Mouse (Mus musculus) limb, embryonic 12.5 days (tissue): ENCODE measurements around the gene Adam17. TPM values are rescaled to one million over a fixed set of nuclear protein-coding genes. Genes with fewer than 3 reads are reported as not detected.

Experiments used
- ATAC-seq: fragments of 200-750 bp; cut with Nextera tagmentation; 2 replicates; pipeline ENCODE4 v1.8.0; 2017; ENCODE audit warnings: low read depth, moderate TSS enrichment; ENCODE audit not compliant: insufficient number of reproducible peaks, insufficient read depth, low FRiP score, low TSS enrichment
- H3K27ac ChIP-seq: fragments of 300-500 bp; sonication (generic); 2 replicates; pipeline ENCODE4 v1.5.1; 2016; ENCODE audit warnings: mild to moderate bottlenecking, moderate library complexity
- H3K27me3 ChIP-seq: fragments of 300-500 bp; sonication (generic); 2 replicates; pipeline ENCODE4 v1.6.1; 2016; ENCODE audit warnings: mild to moderate bottlenecking, moderate library complexity
- H3K36me3 ChIP-seq: fragments of 300-500 bp; sonication (generic); 2 replicates; pipeline ENCODE4 v1.6.1; 2016; ENCODE audit warnings: mild to moderate bottlenecking, moderate library complexity
- H3K4me1 ChIP-seq: fragments of 300-500 bp; sonication (generic); replicated peaks from 2 replicates; pipeline ENCODE4 v1.6.1; 2016
- H3K4me2 ChIP-seq: fragments of 300-500 bp; sonication (generic); 2 replicates; pipeline ENCODE4 v1.6.1; 2016; ENCODE audit warnings: mild to moderate bottlenecking, moderate library complexity
- H3K4me3 ChIP-seq: fragments of 300-500 bp; sonication (generic); replicated peaks from 2 replicates; pipeline ENCODE4 v1.5.1; 2016; ENCODE audit warnings: mild to moderate bottlenecking
- H3K9ac ChIP-seq: fragments of 300-500 bp; sonication (generic); replicated peaks from 2 replicates; pipeline ENCODE4 v1.6.1; 2016; ENCODE audit warnings: mild to moderate bottlenecking, moderate library complexity
- H3K9me3 ChIP-seq: fragments of 300-500 bp; sonication (generic); 2 replicates; pipeline ENCODE4 v1.6.1; 2016; ENCODE audit warnings: mild to moderate bottlenecking, moderate library complexity
- WGBS: fragments of 180-500 bp; shearing (Covaris S2); methylation state at CpG from one replicate; pipeline ENCODE4 v1.1.7; 2016; 5-methylcytosine and 5-hydroxymethylcytosine counted together
- polyA plus RNA-seq: library from polyadenylated mRNA; unstranded; fragments of >200 nt; fragmentation: Nextera tagmentation; extraction: Ambion mirVana; gene quantifications from 2 replicates; pipeline ENCODE4 v1.2.1, GENCODE M21; 2016

The Adam17 gene
- polyA plus RNA-seq = 47.6 and 49.7 TPM in 2 replicates

DNA sequence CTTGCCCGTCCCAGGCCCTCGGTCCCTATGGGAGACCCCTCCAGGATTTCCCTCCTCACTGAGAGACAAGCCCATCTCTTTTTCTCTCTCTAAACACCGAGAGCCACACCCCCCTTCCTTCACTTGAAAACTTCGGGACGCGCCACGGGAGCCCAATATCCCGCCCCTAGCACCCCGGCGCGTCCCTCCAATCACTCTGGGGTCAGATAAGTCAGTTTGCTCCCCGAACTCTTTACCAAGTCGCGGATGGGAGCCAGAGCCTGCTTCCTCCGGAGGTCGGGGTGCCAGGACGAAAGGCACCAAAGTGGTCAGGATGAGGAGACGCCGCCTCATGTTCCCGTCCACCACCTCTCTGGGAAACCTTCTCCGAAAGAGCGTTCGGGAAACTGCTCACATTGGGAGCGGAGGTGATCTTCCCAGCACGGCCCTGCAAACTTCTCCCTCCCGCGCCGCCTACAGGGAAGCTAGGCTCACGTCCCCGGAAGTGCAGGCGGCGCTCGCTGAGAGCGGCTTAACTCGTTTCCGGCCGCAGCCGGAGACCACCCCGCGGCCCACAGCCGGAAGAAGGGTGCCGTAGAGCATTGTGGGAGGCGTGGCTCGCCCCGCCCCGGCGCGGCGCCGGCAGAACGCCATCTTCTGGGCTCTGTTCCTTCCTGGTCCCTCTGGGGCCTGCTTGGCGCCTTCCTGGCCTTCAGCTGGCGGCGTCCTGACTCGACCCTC is at the start of gene Adam17:
Gene Adam17 (minus strand): TSS at position 533 of the 720 bp plus-strand sequence.
- Histone ChIP-seq H3K36me3 (no peaks in the 10 kb centered on the region), H3K27me3 (no peaks in the 10 kb centered on the region), H3K4me3 (peak within 1 kb of the TSS; percentile 66), H3K4me1 (no peaks in the 10 kb centered on the region; the same call in 1 of the 2 replicates), H3K9me3 (no peaks in the 10 kb centered on the region), H3K27ac (peak within 1 kb of the TSS; percentile 96), H3K4me2 (peak within 1 kb of the TSS; percentile 73), H3K9ac (peak within 1 kb of the TSS; percentile 83)
- peak; percentile 96 for ATAC-seq
- WGBS = under 1% methylated on average over 55 of the region's 55 CpGs

DNA sequence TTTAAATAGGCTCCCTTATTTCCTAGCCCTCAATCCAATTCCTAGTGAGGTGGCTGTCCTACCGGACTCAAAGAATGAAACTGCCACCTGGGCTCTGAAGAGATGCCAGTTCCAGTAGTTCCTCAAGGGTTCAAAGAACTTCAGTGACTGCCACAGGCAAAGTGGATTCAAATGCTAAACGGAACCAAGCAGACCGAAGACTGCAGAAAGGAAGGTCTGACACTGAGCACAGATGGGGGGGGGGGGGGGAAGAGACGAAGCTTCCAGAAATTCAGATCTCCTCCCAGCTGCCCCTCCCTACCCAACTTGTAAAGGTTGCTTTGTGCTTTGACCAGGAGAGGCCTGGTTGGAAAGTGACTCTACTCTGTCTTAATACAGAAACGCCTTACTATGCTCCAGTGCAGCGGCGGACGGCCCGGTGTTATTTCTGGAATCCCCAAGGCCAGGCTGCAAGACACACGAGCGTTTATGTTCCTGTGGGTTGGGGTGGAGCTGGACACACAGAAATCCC is 45.2 kb upstream of the Adam17 start:
- H3K4me1 ChIP-seq = peaks cover 12% of the 10 kb centered on the region; the same call in 1 of the 2 replicates
- no peaks in the 10 kb centered on the region for H3K27me3 ChIP-seq
- H3K9me3 ChIP-seq = peaks cover 6% of the 10 kb centered on the region; the same call in 1 of the 2 replicates
- no peak overlapping the region for H3K27ac ChIP-seq
- ATAC-seq = no peak
- 58% methylated on average over 10 of the region's 11 CpGs for WGBS
- H3K4me3 ChIP-seq = peak overlapping the region; percentile 87
- H3K4me2 ChIP-seq = peak overlapping the region; percentile 61
- H3K36me3 ChIP-seq = peaks cover 23% of the 10 kb centered on the region
- H3K9ac ChIP-seq = no peak overlapping the region

DNA sequence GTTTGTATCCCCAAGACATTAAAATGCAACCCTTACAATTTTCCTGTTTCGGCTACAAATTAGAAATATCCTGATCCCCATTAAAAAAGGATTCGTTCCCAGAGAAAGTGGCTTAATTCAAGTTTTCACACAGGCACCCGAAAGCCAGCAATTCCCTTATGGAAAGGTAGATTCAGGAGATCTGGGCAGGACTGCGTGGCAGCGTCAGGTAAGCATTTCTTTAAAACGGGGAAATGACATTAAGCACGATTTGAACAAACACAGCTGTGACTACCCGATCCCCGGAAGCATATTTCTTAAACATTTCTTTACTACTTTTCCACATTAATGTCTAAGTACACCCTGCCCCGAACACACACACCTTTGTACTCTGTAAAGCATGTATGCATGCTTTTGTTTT is 44.7 kb upstream of the Adam17 start:
- Histone ChIP-seq H3K9me3 (peaks cover 10% of the 10 kb centered on the region; the same call in 1 of the 2 replicates), H3K4me2 (peak overlapping the region; percentile 61), H3K4me3 (peak overlapping the region; percentile 87), H3K36me3 (peaks cover 29% of the 10 kb centered on the region), H3K27ac (peak overlapping the region; percentile 77), H3K9ac (peak overlapping the region; percentile 97), H3K4me1 (peaks cover 12% of the 10 kb centered on the region; the same call in 1 of the 2 replicates), H3K27me3 (no peaks in the 10 kb centered on the region)
- no peak for ATAC-seq
- 7% methylated on average over 10 of the region's 10 CpGs for WGBS

DNA sequence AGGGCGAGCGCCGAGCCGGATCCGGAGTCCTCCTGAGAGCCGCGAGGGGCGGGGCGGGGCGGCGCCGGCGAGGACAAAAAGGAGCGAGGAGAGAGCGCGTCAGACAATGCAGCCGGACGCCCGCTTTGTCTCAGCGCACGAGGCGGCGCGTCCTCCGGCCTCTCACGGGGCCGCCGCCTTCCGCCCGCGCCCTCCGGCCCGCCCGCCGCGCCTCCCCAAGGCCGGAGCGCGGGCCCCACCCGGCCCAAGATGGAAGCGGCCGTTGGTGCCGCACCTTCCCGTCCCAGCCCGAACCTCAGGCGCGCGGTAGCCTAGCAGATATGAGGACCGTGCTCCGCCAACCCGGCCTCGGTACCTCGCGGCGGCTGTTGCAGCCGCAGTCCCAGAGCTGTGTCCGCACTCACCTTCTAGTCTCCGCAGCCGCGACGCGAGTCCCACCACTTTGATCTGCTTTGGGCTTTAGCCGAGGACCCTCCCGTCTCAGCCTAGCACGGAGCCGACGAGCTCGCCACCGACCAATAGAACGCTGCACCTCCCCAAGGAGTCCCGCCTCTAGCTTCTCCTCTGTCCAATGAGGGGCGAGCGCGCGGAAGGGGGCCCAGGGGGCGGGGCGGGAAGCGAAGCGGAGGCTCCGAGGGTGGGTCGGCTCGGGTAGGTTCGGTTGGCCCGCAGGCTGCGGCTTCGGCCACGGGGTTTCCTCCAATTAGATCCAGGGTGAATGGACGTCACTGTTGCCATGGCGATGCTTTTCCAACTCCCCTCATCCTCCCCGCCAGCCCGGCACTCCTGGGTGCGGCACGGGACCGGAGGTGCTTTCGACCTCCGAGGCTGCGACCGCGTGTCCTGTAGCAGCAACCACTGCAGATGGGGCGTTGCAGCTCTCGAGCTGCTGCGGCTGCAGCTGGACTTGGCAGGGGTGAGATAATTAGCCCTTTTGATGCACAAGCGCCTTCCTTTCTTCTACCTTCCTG is 44.0 kb upstream of the Adam17 start, which contains the start of gene Ywhaq:
Gene Ywhaq (minus strand): TSS at position 538 of the 971 bp plus-strand sequence.
- under 1% methylated on average over 100 of the region's 103 CpGs for WGBS
- peaks cover 36% of the 10 kb centered on the region for H3K36me3 ChIP-seq
- H3K4me1 ChIP-seq = peaks cover 12% of the 10 kb centered on the region; the same call in 1 of the 2 replicates
- peaks cover 17% of the 10 kb centered on the region for H3K9me3 ChIP-seq
- ATAC-seq = peak; percentile 100
- no peaks in the 10 kb centered on the region for H3K27me3 ChIP-seq
- H3K4me2 ChIP-seq = peak within 1 kb of the TSS; percentile 67
- peak within 1 kb of the TSS; percentile 99 for H3K27ac ChIP-seq
- H3K9ac ChIP-seq = peak within 1 kb of the TSS; percentile 97
- H3K4me3 ChIP-seq = peak within 1 kb of the TSS; percentile 87

DNA sequence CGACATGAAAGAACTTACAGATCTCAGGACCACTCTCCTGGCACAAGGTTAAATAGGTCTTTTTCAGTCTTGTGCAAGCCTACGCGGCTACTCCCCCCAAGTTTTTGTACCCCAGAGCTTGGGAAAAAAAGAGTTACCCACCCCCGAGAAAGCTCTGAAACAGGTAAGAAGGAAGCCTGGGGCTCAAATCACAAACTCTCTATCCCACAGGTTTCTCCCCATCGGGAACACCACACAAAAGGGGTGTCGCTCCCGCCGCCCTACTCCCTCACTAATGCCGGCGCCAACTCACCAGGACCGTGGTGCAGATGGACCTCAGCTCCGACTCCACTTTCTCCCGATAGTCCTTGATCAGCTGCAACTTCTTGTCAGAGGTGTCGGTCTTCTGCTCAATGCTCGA is 43.1 kb upstream of the Adam17 start:
- peak overlapping the region; percentile 67 for H3K4me2 ChIP-seq
- no peak overlapping the region for H3K27ac ChIP-seq
- H3K36me3 ChIP-seq = peaks cover 44% of the 10 kb centered on the region
- peak overlapping the region; percentile 77 for H3K9ac ChIP-seq
- no peaks in the 10 kb centered on the region for H3K27me3 ChIP-seq
- WGBS = under 1% methylated on average over 14 of the region's 15 CpGs
- no peak for ATAC-seq
- peaks cover 23% of the 10 kb centered on the region for H3K9me3 ChIP-seq
- H3K4me3 ChIP-seq = peak overlapping the region; percentile 87
- H3K4me1 ChIP-seq = peaks cover 12% of the 10 kb centered on the region; the same call in 1 of the 2 replicates

DNA sequence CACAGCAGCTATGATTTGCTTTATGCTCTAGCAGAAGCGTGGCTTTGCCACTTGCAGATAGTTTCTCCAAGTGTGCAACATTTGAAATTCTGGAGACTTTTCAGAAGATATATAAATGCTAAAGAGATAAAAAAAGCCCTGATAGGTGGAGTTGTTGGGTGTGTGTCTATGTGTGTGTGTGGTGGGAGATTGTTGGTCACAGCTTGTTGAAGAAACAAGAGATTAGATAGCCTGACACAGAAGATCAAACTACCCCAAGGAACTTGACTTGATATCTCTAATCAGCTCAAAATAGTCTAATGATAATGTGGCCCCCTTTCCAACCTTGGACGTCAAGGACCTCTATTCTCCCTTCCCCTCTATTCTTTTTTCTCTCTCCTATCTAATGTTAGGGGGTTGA is 37.2 kb upstream of the Adam17 start:
- Histone ChIP-seq H3K36me3 (peaks cover 96% of the 10 kb centered on the region), H3K4me2 (no peak overlapping the region), H3K27me3 (no peaks in the 10 kb centered on the region), H3K9me3 (peaks cover 48% of the 10 kb centered on the region), H3K4me3 (no peak overlapping the region), H3K27ac (no peak overlapping the region), H3K9ac (no peak overlapping the region), H3K4me1 (0 out of 2 replicates have a peak, but pooled peaks cover 3% of the 10 kb centered on the region)
- WGBS = 93% methylated on average over 2 of the region's 2 CpGs
- no peak for ATAC-seq

DNA sequence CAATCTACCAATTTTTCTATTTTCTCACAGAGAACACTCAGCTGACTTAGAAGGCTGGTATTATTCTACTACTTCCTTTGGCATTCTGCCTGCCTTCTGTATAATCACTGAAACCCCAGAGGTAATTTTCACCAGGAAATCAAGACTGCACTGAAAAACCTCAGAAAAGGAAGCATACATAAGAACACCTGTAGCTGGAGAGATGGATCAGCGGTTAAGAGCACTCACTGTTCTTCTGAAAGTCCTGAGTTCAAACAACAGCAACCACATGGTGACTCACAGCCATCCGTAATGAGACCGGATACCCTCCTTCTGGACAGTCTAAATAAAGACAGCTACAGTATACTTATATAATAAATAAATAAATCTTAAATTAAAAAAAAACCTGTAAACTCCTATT is 36.2 kb upstream of the Adam17 start:
- no peak overlapping the region for H3K27ac ChIP-seq
- H3K36me3 ChIP-seq = peaks cover 95% of the 10 kb centered on the region

DNA sequence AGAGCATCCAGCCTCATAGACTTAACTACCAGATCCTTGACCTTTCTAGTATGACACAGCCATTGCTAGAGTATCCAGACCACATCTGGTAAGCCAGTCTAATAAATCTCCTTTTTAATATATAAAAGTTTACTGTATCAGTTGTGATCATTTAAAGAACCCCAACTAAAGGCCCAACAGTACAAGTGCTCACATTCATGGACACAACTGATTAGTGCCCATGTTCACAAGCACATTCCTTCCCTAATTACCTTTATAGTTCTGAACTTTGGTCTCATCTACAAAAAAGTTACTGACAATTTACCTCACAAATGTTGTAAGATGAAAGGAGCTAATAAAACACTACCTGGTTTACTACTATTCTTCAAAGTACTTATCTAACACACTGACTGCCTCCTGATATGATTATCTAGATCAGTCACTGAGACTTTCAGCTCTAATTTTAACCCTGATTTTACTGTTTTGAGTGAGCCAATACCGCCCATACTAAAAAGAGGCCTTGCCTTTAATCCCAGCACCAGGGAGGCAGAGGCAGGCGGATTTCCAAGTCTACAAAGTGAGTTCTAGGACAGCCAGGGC is 35.4 kb upstream of the Adam17 start:
- H3K9ac ChIP-seq = no peak overlapping the region
- 93% methylated on average over 2 of the region's 2 CpGs for WGBS
- ATAC-seq = no peak
- H3K4me3 ChIP-seq = no peak overlapping the region
- H3K27ac ChIP-seq = no peak overlapping the region
- H3K4me2 ChIP-seq = no peak overlapping the region
- no peaks in the 10 kb centered on the region for H3K4me1 ChIP-seq
- H3K9me3 ChIP-seq = peaks cover 42% of the 10 kb centered on the region
- no peaks in the 10 kb centered on the region for H3K27me3 ChIP-seq
- H3K36me3 ChIP-seq = peaks cover 93% of the 10 kb centered on the region

More for the DNA sequence above, 36.2 kb upstream of the Adam17 start:
- H3K9ac ChIP-seq = no peak overlapping the region
- no peaks in the 10 kb centered on the region for H3K4me1 ChIP-seq
- H3K27me3 ChIP-seq = no peaks in the 10 kb centered on the region
- H3K9me3 ChIP-seq = peaks cover 42% of the 10 kb centered on the region
- no peak overlapping the region for H3K4me2 ChIP-seq
- H3K4me3 ChIP-seq = no peak overlapping the region
- WGBS = 96% methylated on average over 3 of the region's 3 CpGs
- ATAC-seq = no peak

DNA sequence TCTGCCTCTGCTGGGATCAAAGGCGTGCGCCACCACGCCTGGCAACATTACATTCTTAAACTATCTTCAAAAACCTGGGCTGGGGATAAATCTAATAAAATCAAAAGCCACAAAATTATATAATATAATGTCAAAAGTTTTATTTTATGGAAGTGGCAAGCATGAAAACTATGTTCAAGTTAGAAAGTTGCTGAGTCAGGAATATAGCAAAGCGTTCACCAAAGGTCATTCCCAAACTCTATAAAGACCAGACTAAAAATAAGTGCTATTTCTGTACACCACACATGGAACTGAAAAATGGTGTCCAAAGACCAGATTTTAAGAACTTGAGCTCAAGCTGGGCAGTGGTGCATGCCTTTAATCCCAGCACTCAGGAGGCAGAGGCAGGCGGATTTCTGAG is 29.3 kb upstream of the Adam17 start:
- no peak overlapping the region for H3K4me2 ChIP-seq
- H3K36me3 ChIP-seq = peaks cover 82% of the 10 kb centered on the region
- WGBS = 97% methylated on average over 5 of the region's 5 CpGs
- H3K9me3 ChIP-seq = no peaks in the 10 kb centered on the region
- no peak overlapping the region for H3K9ac ChIP-seq
- H3K27me3 ChIP-seq = no peaks in the 10 kb centered on the region
- no peak overlapping the region for H3K27ac ChIP-seq
- H3K4me3 ChIP-seq = no peak overlapping the region
- ATAC-seq = no peak
- no peaks in the 10 kb centered on the region for H3K4me1 ChIP-seq

DNA sequence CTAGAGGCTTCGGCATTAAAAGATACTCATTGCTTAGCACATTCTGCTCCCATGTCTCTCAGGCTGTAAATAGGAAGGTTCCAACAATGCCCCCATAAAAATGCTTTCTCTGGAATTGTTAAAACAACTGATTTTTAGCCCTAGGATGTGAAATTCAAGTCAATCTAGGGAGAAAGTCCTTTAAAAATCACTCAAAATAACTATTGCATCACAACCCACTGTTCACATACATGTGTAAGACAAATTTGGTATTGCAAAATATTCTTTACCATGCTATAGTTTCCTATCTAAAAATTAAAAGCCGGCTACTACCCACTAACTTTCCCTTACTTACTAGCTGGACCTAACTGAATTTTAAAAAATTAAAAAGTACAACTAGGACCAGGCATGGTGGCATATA is 12.8 kb upstream of the Adam17 start:
- 93% methylated on average over 2 of the region's 2 CpGs for WGBS
- no peak overlapping the region for H3K4me2 ChIP-seq
- H3K27ac ChIP-seq = no peak overlapping the region
- peaks cover 42% of the 10 kb centered on the region for H3K36me3 ChIP-seq
- no peak for ATAC-seq
- no peak overlapping the region for H3K9ac ChIP-seq
- no peaks in the 10 kb centered on the region for H3K9me3 ChIP-seq
- no peaks in the 10 kb centered on the region for H3K4me1 ChIP-seq
- H3K27me3 ChIP-seq = no peaks in the 10 kb centered on the region
- H3K4me3 ChIP-seq = no peak overlapping the region
